Mouse (Mus musculus) adrenal gland, adult 2 months (tissue): ENCODE results near the gene Cdh4. TPM values are rescaled to one million over a fixed set of nuclear protein-coding genes. Genes with fewer than 3 reads are reported as not detected.

ENCODE experiments used
- DNase-seq: peaks from one replicate; pipeline ENCODE4 v3.0.0; 2021
- long read RNA-seq: library from polyadenylated mRNA; stranded (forward); transcript quantifications from one replicate; pipeline ENCODE4 v2.0.0, GENCODE M21; 2021
- polyA plus RNA-seq: library from polyadenylated mRNA; depleted of rRNA; stranded (reverse); fragments of >200 nt; gene quantifications from 2 replicates; pipeline ENCODE4 v1.2.3, GENCODE M21; 2012; rRNA removed
- total RNA-seq, 2 experiments: library from RNA; stranded (reverse); gene quantifications; 2 replicates each; pipeline ENCODE4 v1.2.3; 2021

Cdh4 gene
- total RNA-seq, result 1 to 10 TPM; 3.3 to 5.0 TPM
- 2.7 and 2.8 TPM in 2 replicates for polyA plus RNA-seq
- long read RNA-seq, partial matches to known transcripts, result 1 of 1 reads
- long read RNA-seq, other reads (novel, unspliced or antisense), result 0 of 1 reads

DNA sequence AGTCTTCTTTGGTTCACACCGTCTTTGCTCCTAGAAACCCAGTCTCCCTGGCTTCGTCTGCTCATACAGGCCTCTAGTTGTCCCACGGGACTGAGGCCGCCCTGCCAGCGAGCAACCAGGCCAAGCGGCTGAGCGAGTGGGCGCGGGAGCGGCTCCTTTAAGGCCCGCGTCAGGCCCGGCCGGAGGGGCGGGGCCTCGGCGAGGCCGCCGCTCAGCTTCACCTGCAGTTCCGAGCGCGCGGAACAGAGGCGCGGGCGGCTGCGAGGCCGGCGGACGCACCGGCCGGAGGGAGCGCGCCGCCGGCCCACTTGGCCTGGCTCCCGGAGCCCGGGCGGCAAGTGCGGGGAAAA is at the start of gene Cdh4:
TSS of gene Cdh4 (plus strand) at position 241 of the 350 bp plus-strand sequence.
- DNase-seq, result peak; percentile 89

DNA sequence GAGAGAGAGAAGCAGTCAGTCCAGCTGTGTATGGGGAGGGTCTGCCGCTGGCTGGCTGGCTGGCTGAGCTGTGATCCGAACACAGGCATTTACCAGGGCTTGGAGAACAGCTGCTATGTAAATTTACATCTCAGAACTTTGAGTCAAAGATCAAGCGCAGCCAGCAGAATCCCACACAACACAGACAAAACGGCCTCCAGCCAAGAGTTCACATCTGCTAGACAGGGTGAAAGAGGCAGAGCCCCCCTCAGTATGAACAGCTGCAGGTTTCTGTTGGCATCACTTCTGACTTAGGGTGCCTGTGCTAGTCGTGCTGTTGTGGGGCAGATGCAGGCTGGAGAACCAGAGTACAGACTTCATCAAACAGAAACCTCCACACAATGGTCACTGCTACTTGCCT is 46.8 kb upstream of the Cdh4 start:
- no peak for DNase-seq

- no peak for DNase-seq
Observed at GRCm38 (mm10) chr2:179399645-179400249, 42.5 kb upstream of the Cdh4 start.

DNA sequence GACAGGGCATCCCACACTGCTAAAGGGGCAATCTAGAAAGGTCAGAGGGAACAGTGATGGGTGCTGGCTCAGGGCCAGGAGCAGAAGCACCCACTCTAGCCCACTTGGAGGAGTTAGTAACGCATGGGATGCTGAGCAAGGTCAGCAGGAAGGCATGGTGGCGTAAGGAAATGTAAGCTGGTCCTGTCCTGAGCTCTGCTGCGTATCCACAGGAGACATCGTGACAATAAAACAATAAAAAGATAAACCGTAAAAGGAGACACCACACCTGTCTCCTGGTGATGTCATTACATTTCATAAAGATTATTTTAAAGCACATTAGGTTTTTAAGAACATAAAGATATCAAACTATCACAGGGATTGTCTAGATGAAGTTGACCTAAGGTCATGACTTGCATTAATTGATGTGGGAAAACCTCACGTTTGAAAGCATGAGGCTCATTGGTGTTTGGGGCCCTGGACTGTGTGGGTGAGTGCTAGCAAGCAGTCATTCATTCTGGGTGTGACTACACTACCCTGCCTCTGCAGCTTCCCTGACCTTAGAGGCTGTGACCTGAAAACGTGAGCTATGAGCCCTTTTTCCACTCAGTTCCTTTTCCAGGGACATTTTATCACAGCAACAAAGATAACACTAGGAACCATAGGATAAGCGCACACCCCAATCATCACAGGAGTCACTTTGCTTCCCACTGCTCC is 31.2 kb upstream of the Cdh4 start:
- DNase-seq, result no peak

DNA sequence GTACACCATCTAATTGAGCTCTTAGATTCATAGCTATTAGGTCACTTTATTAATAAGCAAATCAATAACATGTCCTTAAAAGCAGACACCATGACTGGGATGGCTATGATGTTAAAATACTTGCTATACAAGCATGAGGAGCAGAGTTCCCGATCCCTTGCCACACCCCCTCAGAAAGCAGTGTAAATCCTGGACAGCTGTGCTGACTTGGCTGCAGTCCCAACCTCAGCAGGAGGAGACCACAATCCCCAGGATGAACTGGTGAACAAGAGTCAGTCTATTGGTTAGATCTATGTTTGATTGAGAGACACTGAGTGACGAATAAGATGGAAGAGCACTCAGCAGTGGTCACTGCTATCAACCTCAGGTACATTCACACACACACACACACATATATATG is 29.3 kb upstream of the Cdh4 start:
- DNase-seq, result no peak

- no peak for DNase-seq
Observed at GRCm38 (mm10) chr2:179414253-179414652, 28.0 kb upstream of the Cdh4 start.

GRCm38 (mm10) chr2:179414704-179415103 is 27.5 kb upstream of the Cdh4 start:
- DNase-seq, result no peak

GRCm38 (mm10) chr2:179415892-179416403 is 26.3 kb upstream of the Cdh4 start:
- no peak for DNase-seq

GRCm38 (mm10) chr2:179416587-179417227 is 25.5 kb upstream of the Cdh4 start:
- DNase-seq, result no peak

- DNase-seq, result no peak
Observed at GRCm38 (mm10) chr2:179425602-179426001, 16.6 kb upstream of the Cdh4 start.

GRCm38 (mm10) chr2:179428889-179429288 is 13.3 kb upstream of the Cdh4 start:
- DNase-seq, result no peak

GRCm38 (mm10) chr2:179440161-179440560 is 2.1 kb upstream of the Cdh4 start:
- no peak for DNase-seq

GRCm38 (mm10) chr2:179441086-179441485 is 1.1 kb upstream of the Cdh4 start:
- DNase-seq, result no peak

- peak; percentile 4 for DNase-seq
Observed at GRCm38 (mm10) chr2:179441717-179442116, 514 bp upstream of the Cdh4 start.

- DNase-seq, result no peak
Observed at GRCm38 (mm10) chr2:179442541-179443225, 452 bp downstream of the Cdh4 start.

DNA sequence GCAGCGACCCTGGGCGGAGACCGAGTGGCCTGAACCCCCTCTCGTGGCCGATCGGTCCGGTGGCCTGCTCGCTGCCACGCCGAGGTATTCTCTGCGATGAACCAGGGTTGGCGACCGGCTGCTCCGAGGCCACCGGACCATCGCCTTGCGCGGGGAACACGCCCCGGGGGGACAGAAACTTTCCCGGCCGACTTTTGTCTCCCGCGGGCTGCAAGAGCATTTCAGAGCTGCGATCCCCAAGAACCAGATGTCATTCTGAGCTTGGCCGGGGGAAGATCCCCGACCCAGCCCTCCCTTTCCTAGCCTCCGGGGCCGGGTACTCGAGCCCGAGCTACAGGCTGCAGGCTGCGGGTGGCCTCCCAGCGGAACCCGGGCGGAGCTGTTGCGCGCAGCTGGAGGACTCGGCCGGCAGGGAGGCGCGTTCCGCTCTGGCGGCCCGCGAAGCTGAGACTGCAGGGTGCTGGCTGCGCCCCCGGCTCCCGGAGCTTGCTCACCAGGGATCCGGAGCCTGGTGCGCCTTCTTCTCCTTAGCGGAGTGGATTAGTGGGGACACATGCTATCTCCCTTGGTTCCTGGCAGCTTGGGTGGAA is 1.1 kb downstream of the Cdh4 start:
- DNase-seq, result peak; percentile 63

DNA sequence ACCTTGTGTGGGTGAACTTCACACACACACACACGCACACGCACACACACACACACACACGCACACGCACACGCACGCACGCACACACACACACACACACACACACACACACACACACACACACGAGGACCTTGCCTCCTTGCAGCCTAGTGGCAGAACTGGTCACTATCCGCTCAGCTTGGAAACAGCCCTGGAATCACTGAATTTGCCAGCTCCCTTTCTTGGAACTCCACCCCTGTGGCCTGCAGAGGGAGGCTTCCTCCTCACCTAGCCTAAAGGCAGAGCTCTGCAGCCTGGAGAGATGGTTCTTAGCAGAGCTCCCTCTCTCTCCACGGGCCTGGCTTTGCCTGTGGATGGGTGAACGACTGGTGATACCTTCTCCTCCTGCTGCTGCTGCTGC is 1.7 kb downstream of the Cdh4 start:
- DNase-seq, result peak; percentile 3

DNA sequence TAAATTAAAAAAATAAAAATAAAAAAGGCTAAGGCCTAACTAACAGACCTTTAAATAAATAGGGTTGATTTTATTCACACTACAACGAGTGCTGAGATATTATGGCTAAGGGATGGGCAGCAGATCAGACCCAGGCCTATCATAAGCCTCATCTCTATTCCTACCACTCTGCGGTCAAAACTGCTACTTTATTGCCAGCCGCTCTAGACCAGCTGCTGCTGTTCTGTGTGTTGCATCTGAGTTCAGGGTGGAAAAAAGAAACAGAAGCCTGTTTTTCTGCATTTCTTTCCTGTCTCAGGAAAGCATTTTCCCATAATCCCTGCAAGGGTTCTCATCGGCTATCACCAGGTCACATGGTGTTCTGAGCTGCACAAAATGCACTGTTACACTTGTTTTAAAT is 6.0 kb downstream of the Cdh4 start:
- no peak for DNase-seq

DNA sequence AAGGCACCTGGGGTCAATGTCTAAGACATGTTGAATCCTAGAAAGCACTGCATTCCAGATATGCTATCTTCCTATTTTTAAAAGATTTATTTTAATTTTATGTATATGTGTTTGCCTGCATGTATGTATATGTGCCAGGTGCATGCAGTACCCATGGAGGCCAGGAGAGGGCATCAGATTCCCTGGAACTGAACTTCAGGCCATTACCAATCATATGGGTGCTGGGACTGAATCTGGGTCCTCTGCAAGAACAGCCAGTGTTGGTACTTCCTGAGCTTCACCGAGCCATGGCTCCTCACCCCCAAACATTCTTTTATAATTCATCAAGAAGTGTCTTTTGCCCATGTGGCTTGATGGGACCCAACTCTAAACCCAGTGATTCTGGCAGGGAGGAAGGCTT is 6.8 kb downstream of the Cdh4 start:
- no peak for DNase-seq

DNA sequence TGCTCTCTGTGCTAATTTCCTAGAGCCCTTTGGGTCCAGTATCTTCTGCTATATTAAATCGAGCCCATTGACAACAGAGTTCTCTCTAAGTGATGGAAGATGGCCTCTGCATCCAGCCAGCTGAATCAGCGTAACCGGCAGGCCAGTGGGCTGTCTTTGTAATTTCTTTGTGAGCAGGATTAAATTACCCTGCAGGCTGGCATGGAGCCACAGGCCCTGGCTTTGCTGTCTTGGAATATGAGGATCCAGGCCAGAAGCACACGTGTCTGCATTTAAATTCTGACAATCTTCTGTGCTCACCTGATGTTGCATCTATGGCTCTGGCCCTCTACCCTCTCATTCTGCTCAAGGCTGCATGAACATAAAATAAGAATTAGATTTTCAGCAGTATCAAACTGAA is 17.0 kb downstream of the Cdh4 start:
- no peak for DNase-seq

- DNase-seq, result no peak
Observed at GRCm38 (mm10) chr2:179459606-179460005, 17.4 kb downstream of the Cdh4 start.

- DNase-seq, result no peak
Observed at GRCm38 (mm10) chr2:179463514-179463913, 21.3 kb downstream of the Cdh4 start.
